Mouse (Mus musculus) MEL (cell line): ENCODE data around the gene Myl12a. TPM values are rescaled to one million over a fixed set of nuclear protein-coding genes. Genes with fewer than 3 reads are reported as not detected.

Experiments
- DNase-seq: peaks from one replicate; pipeline ENCODE4 v3.0.0; 2011; ENCODE audit warnings: low read depth, low spot score
- H3K27ac ChIP-seq: 2 replicates; pipeline ENCODE4 v1.5.1; 2012; ENCODE audit warnings: low read depth, mild to moderate bottlenecking, control low read depth, low read length, moderate library complexity; ENCODE audit not compliant: control insufficient read depth
- H3K27me3 ChIP-seq, 2 experiments: fragments of 150-350 bp in 1 of 2; sonication (generic) in 1 of 2; 2 replicates each; pipeline ENCODE4 v1.6.1; 2012; ENCODE audit warnings: low read length in 2 of 2, mild to moderate bottlenecking in 2 of 2, improper control_type of control experiment in 1 of 2, moderate library complexity in 1 of 2; ENCODE audit not compliant: insufficient read depth in 2 of 2, control insufficient read depth in 1 of 2
- H3K36me3 ChIP-seq, 2 experiments: 2 replicates each; pipeline ENCODE4 v1.6.1; 2012 to 2014; ENCODE audit warnings: low read length in 2 of 2, improper control_type of control experiment in 1 of 2, inconsistent platforms in 1 of 2, mild to moderate bottlenecking in 1 of 2; ENCODE audit not compliant: insufficient read depth in 2 of 2, control insufficient read depth in 1 of 2
- H3K4me1 ChIP-seq, 2 experiments: fragments of 150-350 bp in 1 of 2; sonication (generic) in 1 of 2; 2 replicates each; pipeline ENCODE4 v1.6.1; 2012; ENCODE audit warnings: low read length in 2 of 2, improper control_type of control experiment in 1 of 2, mild to moderate bottlenecking in 1 of 2; ENCODE audit not compliant: insufficient read depth in 2 of 2, control insufficient read depth in 1 of 2
- H3K4me3 ChIP-seq, 2 experiments: fragments of 150-350 bp in 1 of 2; sonication (generic) in 1 of 2; 2 replicates each; pipeline ENCODE4 v1.5.1; 2012; ENCODE audit warnings: low read depth in 2 of 2, low read length in 2 of 2, mild to moderate bottlenecking in 2 of 2, moderate library complexity in 2 of 2, control low read depth in 1 of 2, improper control_type of control experiment in 1 of 2; ENCODE audit not compliant: control insufficient read depth in 1 of 2, insufficient read depth in 1 of 2
- H3K79me2 ChIP-seq: 2 replicates; pipeline ENCODE4 v1.6.1; 2012; ENCODE audit warnings: mild to moderate bottlenecking, low read length, moderate library complexity; ENCODE audit not compliant: control insufficient read depth, poor library complexity, insufficient read depth
- H3K9ac ChIP-seq: 2 replicates; pipeline ENCODE4 v1.6.1; 2012; ENCODE audit warnings: low read depth, mild to moderate bottlenecking, control low read depth, low read length, moderate library complexity; ENCODE audit not compliant: control insufficient read depth, poor library complexity, severe bottlenecking
- H3K9me3 ChIP-seq: fragments of 150-350 bp; sonication (generic); replicated peaks from 2 replicates; pipeline ENCODE4 v1.6.1; 2012; ENCODE audit warnings: mild to moderate bottlenecking, low read length, improper control_type of control experiment, moderate library complexity; ENCODE audit not compliant: insufficient read depth
- BHLHE40 ChIP-seq: IDR thresholded peaks from 2 replicates; pipeline ENCODE4 v1.6.1; 2012; ENCODE audit warnings: low read depth, mild to moderate bottlenecking, inconsistent platforms, low read length, improper control_type of control experiment, borderline replicate concordance
- CHD1 ChIP-seq: IDR thresholded peaks from 2 replicates; pipeline ENCODE4 v1.6.1; 2012; ENCODE audit warnings: low read depth, mild to moderate bottlenecking, inconsistent platforms, low read length, improper control_type of control experiment
- CTCF ChIP-seq, 3 experiments: IDR thresholded peaks in 2 of 3; conservative IDR thresholded peaks in 1 of 3; 2 replicates each; pipeline ENCODE4 v1.5.1; 2011 to 2012; ENCODE audit warnings: low read length in 3 of 3, low read depth in 2 of 3, mild to moderate bottlenecking in 2 of 3, improper control_type of control experiment in 1 of 3, inconsistent platforms in 1 of 3, mixed read lengths in 1 of 3, moderate library complexity in 1 of 3; ENCODE audit not compliant: control insufficient read depth in 1 of 3, insufficient read depth in 1 of 3, poor library complexity in 1 of 3, severe bottlenecking in 1 of 3
- ELF1 ChIP-seq: IDR thresholded peaks from 2 replicates; pipeline ENCODE4 v1.6.1; 2014; ENCODE audit warnings: low read depth, mild to moderate bottlenecking, inconsistent platforms, low read length, improper control_type of control experiment, moderate library complexity
- EP300 ChIP-seq, 2 experiments: IDR thresholded peaks; 2 replicates each; pipeline ENCODE4 v1.6.1; 2011; ENCODE audit warnings: improper control_type of control experiment in 2 of 2, low read length in 2 of 2, low read depth in 1 of 2, mild to moderate bottlenecking in 1 of 2
- ETS1 ChIP-seq: IDR thresholded peaks from 2 replicates; pipeline ENCODE4 v1.6.1; 2012; ENCODE audit warnings: low read depth, mild to moderate bottlenecking, inconsistent platforms, low read length, improper control_type of control experiment, moderate library complexity
- GABPA ChIP-seq: IDR thresholded peaks from 2 replicates; pipeline ENCODE4 v1.6.1; 2012; ENCODE audit warnings: low read depth, mild to moderate bottlenecking, inconsistent platforms, low read length, improper control_type of control experiment, moderate library complexity
- JUND ChIP-seq: IDR thresholded peaks from 2 replicates; pipeline ENCODE4 v1.6.1; 2011; ENCODE audit warnings: low read depth, mild to moderate bottlenecking, improper control_type of control experiment, low read length
- KAT2A ChIP-seq: conservative IDR thresholded peaks from 2 replicates; pipeline ENCODE4 v1.6.1; 2012; ENCODE audit warnings: low read depth, low read length, improper control_type of control experiment, inconsistent platforms
- MAZ ChIP-seq: IDR thresholded peaks from 2 replicates; pipeline ENCODE4 v1.6.1; 2012; ENCODE audit warnings: low read depth, mild to moderate bottlenecking, inconsistent platforms, low read length, improper control_type of control experiment
- MEF2A ChIP-seq: IDR thresholded peaks from 2 replicates; pipeline ENCODE4 v1.6.1; 2014; ENCODE audit warnings: low read depth, mild to moderate bottlenecking, inconsistent platforms, low read length, improper control_type of control experiment; ENCODE audit not compliant: poor library complexity, insufficient replicate concordance, severe bottlenecking; ENCODE audit errors: extremely low read depth
- NRF1 ChIP-seq: IDR thresholded peaks from 2 replicates; pipeline ENCODE4 v1.6.1; 2014; ENCODE audit warnings: low read depth, mild to moderate bottlenecking, inconsistent platforms, low read length, improper control_type of control experiment, moderate library complexity; ENCODE audit not compliant: poor library complexity, insufficient read depth, severe bottlenecking
- RAD21 ChIP-seq: IDR thresholded peaks from 2 replicates; pipeline ENCODE4 v1.6.1; 2011; ENCODE audit warnings: mild to moderate bottlenecking, low read depth, low read length, improper control_type of control experiment
- RCOR1 ChIP-seq: IDR thresholded peaks from 2 replicates; pipeline ENCODE4 v1.6.1; 2012; ENCODE audit warnings: low read depth, mild to moderate bottlenecking, inconsistent platforms, low read length, improper control_type of control experiment
- SIN3A ChIP-seq: IDR thresholded peaks from 2 replicates; pipeline ENCODE4 v1.6.1; 2012; ENCODE audit warnings: low read length, improper control_type of control experiment, inconsistent platforms
- SMC3 ChIP-seq: IDR thresholded peaks from 2 replicates; pipeline ENCODE4 v1.6.1; 2011; ENCODE audit warnings: low read depth, low read length, improper control_type of control experiment
- TAL1 ChIP-seq: IDR thresholded peaks from 2 replicates; pipeline ENCODE4 v1.6.1; 2012; ENCODE audit warnings: mild to moderate bottlenecking, inconsistent platforms, low read length, moderate library complexity, mixed read lengths
- TCF12 ChIP-seq: IDR thresholded peaks from 2 replicates; pipeline ENCODE4 v1.6.1; 2014; ENCODE audit warnings: low read depth, mild to moderate bottlenecking, inconsistent platforms, low read length, improper control_type of control experiment, moderate library complexity
- USF2 ChIP-seq, 2 experiments: IDR thresholded peaks; 2 replicates each; pipeline ENCODE4 v1.6.1; 2011 to 2012; ENCODE audit warnings: improper control_type of control experiment in 2 of 2, low read length in 2 of 2, borderline replicate concordance in 1 of 2, inconsistent platforms in 1 of 2, low read depth in 1 of 2, mild to moderate bottlenecking in 1 of 2; ENCODE audit not compliant: insufficient read depth in 1 of 2
- ZC3H11A ChIP-seq: IDR thresholded peaks from 2 replicates; pipeline ENCODE4 v1.6.1; 2012; ENCODE audit warnings: low read depth, mild to moderate bottlenecking, inconsistent platforms, low read length, improper control_type of control experiment
- ZKSCAN1 ChIP-seq: IDR thresholded peaks from 2 replicates; pipeline ENCODE4 v1.6.1; 2012; ENCODE audit warnings: low read depth, mild to moderate bottlenecking, inconsistent platforms, low read length, improper control_type of control experiment, moderate library complexity
- polyA plus RNA-seq, 2 experiments: library from polyadenylated mRNA; stranded (reverse) in 1 of 2; unstranded in 1 of 2; fragments of >175 nt in 1 of 2; fragments of >200 nt in 1 of 2; gene quantifications; 2 replicates each; pipeline versions ENCODE4 v1.2.1 to v1.2.4; 2012; ENCODE audit warnings: low replicate concordance in 2 of 2, low read depth in 1 of 2; ENCODE audit not compliant: insufficient read length in 2 of 2, insufficient read depth in 1 of 2, missing spikeins in 1 of 2
- total RNA-seq: library from RNA; depleted of rRNA; stranded (reverse); fragments of 300-350 nt; gene quantifications from 2 replicates; pipeline ENCODE4 v1.2.3, GENCODE M21; 2012

Gene Myl12a
- total and polyA plus RNA-seq, 3 experiments, result 113 to 130 TPM; not detected in 1

- H3K4me3 ChIP-seq, result no peak overlapping the region
- H3K9ac ChIP-seq, result no peak overlapping the region
Observed at GRCm38 (mm10) chr17:71019309-71019655, 16.6 kb upstream of the Myl12a start.

DNA sequence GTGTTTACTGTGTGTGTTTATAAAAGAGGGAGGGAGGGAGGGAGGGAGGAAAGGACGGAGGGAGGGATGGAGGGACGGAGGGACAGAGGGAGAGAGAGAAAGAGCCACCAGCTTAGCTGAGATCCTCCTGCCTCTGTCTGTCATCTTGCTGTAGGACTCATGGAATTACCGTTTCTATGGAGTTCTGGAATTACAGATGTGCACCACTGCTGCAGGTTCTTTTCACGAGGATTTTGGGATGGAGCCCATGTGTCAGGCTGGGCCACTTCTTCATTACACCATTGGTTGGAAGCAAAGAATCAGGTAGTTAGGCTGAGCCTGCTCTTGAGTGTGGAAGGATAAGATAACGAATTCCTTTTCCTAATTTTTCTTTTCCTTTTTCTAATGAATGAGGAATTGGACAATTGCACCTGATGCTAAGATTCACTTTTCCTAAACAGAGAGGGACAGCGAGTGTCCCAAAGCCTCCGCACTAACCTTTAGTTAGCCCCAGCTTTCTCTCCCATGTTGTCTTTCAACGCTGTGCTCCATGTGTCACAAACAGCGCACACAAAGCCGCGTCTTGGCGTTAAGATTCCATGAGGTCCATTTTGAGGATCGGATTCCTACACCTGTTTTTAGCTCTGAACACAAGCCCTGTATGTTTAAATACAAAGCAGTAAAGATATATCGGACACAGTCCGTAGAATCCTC is 16.1 kb upstream of the Myl12a start:
- Histone ChIP-seq H3K36me3 (no peaks in the 10 kb centered on the region), H3K27ac (no peak overlapping the region), H3K9ac (no peak overlapping the region), H3K79me2 (no peaks in the 10 kb centered on the region), H3K4me1 (no peaks in the 10 kb centered on the region), H3K4me3 (no peak overlapping the region), H3K9me3 (no peaks in the 10 kb centered on the region), H3K27me3 (no peaks in the 10 kb centered on the region)
- TF ChIP-seq RCOR1, result no peak
- no peak for TF ChIP-seq CHD1
- TF ChIP-seq BHLHE40, result no peak
- no peak for TF ChIP-seq TAL1
- TF ChIP-seq ELF1, result no peak
- no peak for TF ChIP-seq NRF1
- no peak for TF ChIP-seq SIN3A
- no peak for TF ChIP-seq MEF2A
- TF ChIP-seq CTCF (IDR thresholded peaks at IDR 0.05 in 2 of 3, conservative IDR thresholded peaks at IDR 0.05 in 1 of 3; ENCODE audit: control insufficient read depth in 1 of 3, insufficient read depth in 1 of 3, low read depth in 2 of 3, low read length in 3 of 3, poor library complexity in 1 of 3, severe bottlenecking in 1 of 3), result no peak
- TF ChIP-seq USF2 (IDR thresholded peaks at IDR 0.05; ENCODE audit: borderline replicate concordance in 1 of 2, insufficient read depth in 1 of 2, low read depth in 1 of 2, low read length in 2 of 2), result no peak
- TF ChIP-seq GABPA, result no peak
- TF ChIP-seq ZC3H11A, result no peak
- TF ChIP-seq RAD21, result no peak
- TF ChIP-seq SMC3, result no peak
- TF ChIP-seq EP300 (IDR thresholded peaks at IDR 0.05; ENCODE audit: low read depth in 1 of 2, low read length in 2 of 2), result no peak
- TF ChIP-seq ZKSCAN1, result no peak
- DNase-seq, result no peak

More at GRCm38 (mm10) chr17:71019309-71019655, 16.6 kb upstream of the Myl12a start:
- no peaks in the 10 kb centered on the region for H3K79me2 ChIP-seq
- no peak for TF ChIP-seq ETS1
- TF ChIP-seq USF2 (IDR thresholded peaks at IDR 0.05; ENCODE audit: borderline replicate concordance in 1 of 2, insufficient read depth in 1 of 2, low read depth in 1 of 2, low read length in 2 of 2), result no peak
- TF ChIP-seq KAT2A, result no peak
- no peak for TF ChIP-seq JUND
- no peak for TF ChIP-seq TCF12
- TF ChIP-seq GABPA, result no peak
- TF ChIP-seq MAZ, result no peak
- H3K27ac ChIP-seq, result no peak overlapping the region
- H3K27me3 ChIP-seq, result no peaks in the 10 kb centered on the region
- H3K36me3 ChIP-seq, result no peaks in the 10 kb centered on the region
- no peaks in the 10 kb centered on the region for H3K4me1 ChIP-seq
- no peak for DNase-seq
- no peaks in the 10 kb centered on the region for H3K9me3 ChIP-seq
